Mouse (Mus musculus) v-Abl transformed pro-B cells (cell line): Measurements from ENCODE around the gene 1700092M07Rik.

Experiments
- in situ Hi-C, 2 experiments: fragments of 400-800 bp; cut with MboI; formaldehyde crosslinking; loops; one replicate each; pipeline ENCODE4 v1.15.1; 2025; ENCODE audit not compliant: unreplicated experiment in 2 of 2

1700092M07Rik gene

DNA sequence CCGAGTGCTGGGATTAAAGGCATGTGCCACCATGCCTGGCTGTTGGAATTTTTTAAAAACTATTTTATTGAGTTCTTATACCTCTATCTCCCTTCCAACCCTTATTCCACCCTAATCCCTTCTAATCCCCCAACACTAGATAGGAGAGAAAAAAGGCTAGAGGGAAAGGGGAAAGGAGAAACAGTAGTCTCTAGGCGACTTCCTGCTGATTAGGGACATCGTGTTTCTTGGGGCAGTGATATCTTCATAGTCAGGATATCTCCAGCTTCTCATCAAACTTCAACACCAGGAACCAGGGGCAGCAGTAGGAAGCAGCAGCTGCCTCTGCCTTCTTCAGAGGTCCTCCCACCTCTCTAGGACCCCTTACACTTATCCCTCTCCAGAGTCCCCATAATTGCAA is 6.2 kb upstream of the 1700092M07Rik start:
- in situ Hi-C loops, result loop anchor here in 1 of 2 experiments (25.0 kb wide), 1 partner anchor 203 kb away; the partner anchor contains the start of genes Eml3, Mta2 and Rom1

- in situ Hi-C loops, result loop anchor here in 1 of 2 experiments (25.0 kb wide), 1 partner anchor 202 kb away; the partner anchor contains the start of genes Eml3, Mta2 and Rom1
These were observed 4.9 kb upstream of the 1700092M07Rik start, which contains the start of gene Wdr74 for GRCm38 (mm10) chr19:8735389-8736159. Gene Wdr74, plus strand, starts transcription at chr19:8735827.

- in situ Hi-C loops, result loop anchor here in 1 of 2 experiments (25.0 kb wide), 1 partner anchor 201 kb away; the partner anchor contains the start of genes Eml3, Mta2 and Rom1
These were observed 4.4 kb upstream of the 1700092M07Rik start for GRCm38 (mm10) chr19:8736160-8736467.

- in situ Hi-C loops, result loop anchor here in 1 of 2 experiments (25.0 kb wide), 1 partner anchor 198 kb away; the partner anchor contains the start of genes Eml3, Mta2 and Rom1
These were observed 1.6 kb upstream of the 1700092M07Rik start for GRCm38 (mm10) chr19:8738911-8739310.

DNA sequence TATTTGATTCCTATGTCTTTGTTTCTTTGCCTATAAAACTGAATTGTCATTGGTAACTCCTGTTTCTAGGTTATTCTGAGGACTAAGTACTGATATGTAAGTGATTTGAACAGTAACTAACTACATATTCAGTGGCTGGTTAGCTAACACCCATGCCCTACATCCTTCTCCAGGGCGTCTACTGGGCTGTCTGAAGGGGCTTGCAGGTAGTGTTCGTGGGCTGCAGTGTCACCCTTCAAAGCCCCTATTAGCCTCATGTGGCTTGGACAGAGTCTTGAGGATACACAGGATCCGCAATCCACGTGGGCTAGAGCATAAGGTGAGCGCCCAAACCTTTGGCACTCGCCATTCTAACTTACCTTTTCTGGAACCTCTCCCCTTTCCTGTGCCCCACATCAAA is 872 bp upstream of the 1700092M07Rik start:
- in situ Hi-C loops, result loop anchor here in 1 of 2 experiments (5.0 to 25.0 kb wide), 2 partner anchors 78 to 198 kb away; partner anchors contain the start of genes Eml3, Mta2, Rom1 and Ttc9c

GRCm38 (mm10) chr19:8741243-8741869 is 838 bp downstream of the 1700092M07Rik start, which contains the start of gene Stx5a:
Gene Stx5a, plus strand, starts transcription at chr19:8741413.
- in situ Hi-C loops, result loop anchor here in 1 of 2 experiments (5.0 to 25.0 kb wide), 2 partner anchors 76 to 196 kb away; partner anchors contain the start of genes Eml3, Mta2, Rom1 and Ttc9c

GRCm38 (mm10) chr19:8742176-8742575 is 1.7 kb downstream of the 1700092M07Rik start:
- in situ Hi-C loops, result loop anchor here in 1 of 2 experiments (5.0 to 25.0 kb wide), 2 partner anchors 75 to 195 kb away; partner anchors contain the start of genes Eml3, Mta2, Rom1 and Ttc9c

GRCm38 (mm10) chr19:8745382-8745781 is 4.9 kb downstream of the 1700092M07Rik start:
- in situ Hi-C loops, result loop anchor here in 1 of 2 experiments (25.0 kb wide), 1 partner anchor 192 kb away; the partner anchor contains the start of genes Eml3, Mta2 and Rom1

- in situ Hi-C loops, result loop anchor here in 1 of 2 experiments (25.0 kb wide), 1 partner anchor 190 kb away; the partner anchor contains the start of genes Eml3, Mta2 and Rom1
These were observed 6.8 kb downstream of the 1700092M07Rik start for GRCm38 (mm10) chr19:8747368-8747767.

DNA sequence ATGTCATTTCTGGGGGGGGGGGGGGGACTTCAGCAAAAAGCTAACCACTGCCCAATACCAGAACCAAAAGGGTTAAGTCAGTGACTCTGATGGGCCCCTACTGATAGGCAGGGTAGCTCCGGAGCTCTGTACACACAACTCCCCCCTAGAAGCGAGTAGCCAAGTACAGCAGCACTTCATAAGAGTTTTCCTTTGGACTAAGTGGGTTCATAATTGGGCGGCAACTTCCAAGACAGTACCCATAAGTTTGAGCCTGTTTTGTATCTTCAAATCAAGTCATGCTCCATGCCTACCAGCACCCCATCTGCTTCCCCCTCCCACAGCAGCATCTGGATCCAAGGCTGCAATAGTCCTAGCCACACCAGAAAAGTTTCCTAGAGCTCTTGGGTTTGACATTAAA is 15.1 kb downstream of the 1700092M07Rik start:
- in situ Hi-C loops, result no loop called here

GRCm38 (mm10) chr19:8756635-8757387 is 16.3 kb downstream of the 1700092M07Rik start, which contains the start of gene Nxf1:
Gene Nxf1, plus strand, starts transcription at chr19:8757073.
- in situ Hi-C loops, result no loop called here

DNA sequence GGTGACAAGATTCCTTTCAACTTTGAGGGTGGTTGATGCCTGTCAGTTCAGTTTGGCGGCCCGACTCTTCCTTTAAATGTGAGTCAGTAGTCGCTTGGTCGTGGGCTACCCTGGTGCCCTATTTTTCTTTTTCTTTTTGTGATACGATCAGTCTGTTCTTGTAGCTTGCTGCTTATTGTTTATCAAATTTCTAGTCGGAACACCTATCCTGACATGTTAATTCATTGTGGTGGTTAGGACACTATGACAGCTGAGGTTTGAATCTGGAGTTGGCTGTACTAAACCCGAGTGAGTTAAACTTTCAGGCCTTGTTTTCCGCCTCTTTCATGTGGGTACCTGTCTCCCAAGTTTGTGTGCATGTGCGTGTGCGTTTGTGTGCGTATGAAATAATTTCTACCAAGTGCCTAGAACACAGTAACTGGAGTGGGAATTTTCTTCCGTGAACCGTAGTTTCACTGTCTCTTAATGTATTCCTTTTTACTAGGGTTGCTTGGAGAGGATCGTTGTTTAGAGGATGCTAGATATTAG is 17.0 kb downstream of the 1700092M07Rik start:
- in situ Hi-C loops, result no loop called here

DNA sequence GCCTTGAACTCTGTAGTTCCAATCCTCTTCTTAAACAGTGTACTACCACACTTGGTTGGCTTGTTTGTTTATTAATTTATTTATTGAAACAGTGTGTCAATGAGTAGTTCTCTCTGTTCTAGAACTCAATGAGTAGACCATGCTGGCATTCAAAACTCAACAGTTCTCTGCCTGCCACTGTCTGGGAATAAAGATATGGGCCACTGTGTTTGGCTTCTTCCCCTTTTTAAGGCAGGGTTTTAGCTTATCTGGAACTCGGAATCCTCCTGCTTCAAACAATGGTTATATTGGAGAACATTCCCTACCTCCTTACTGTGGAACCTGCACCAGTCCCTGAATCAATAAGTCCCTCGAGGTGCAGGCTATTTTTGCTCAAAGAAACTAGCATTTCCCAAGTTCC is 18.4 kb downstream of the 1700092M07Rik start:
- in situ Hi-C loops, result no loop called here

- in situ Hi-C loops, result no loop called here
These were observed 20.2 kb downstream of the 1700092M07Rik start for GRCm38 (mm10) chr19:8760757-8761156.

- in situ Hi-C loops, result no loop called here
These were observed 22.8 kb downstream of the 1700092M07Rik start for GRCm38 (mm10) chr19:8763276-8763675.

GRCm38 (mm10) chr19:8765562-8765961 is 25.0 kb downstream of the 1700092M07Rik start:
- in situ Hi-C loops, result no loop called here

GRCm38 (mm10) chr19:8770567-8771270 is 30.2 kb downstream of the 1700092M07Rik start, which contains the start of gene Tmem223:
Gene Tmem223, plus strand, starts transcription at chr19:8770996.
- in situ Hi-C loops, result loop anchor here in 1 of 2 experiments (5.0 kb wide), 1 partner anchor 47 kb away; the partner anchor contains the start of gene Ttc9c

GRCm38 (mm10) chr19:8772996-8773395 is 32.5 kb downstream of the 1700092M07Rik start:
- in situ Hi-C loops, result loop anchor here in 1 of 2 experiments (5.0 kb wide), 1 partner anchor 44 kb away; the partner anchor contains the start of gene Ttc9c

GRCm38 (mm10) chr19:8773409-8773808 is 32.9 kb downstream of the 1700092M07Rik start:
- in situ Hi-C loops, result loop anchor here in 1 of 2 experiments (5.0 kb wide), 1 partner anchor 44 kb away; the partner anchor contains the start of gene Ttc9c
